Mouse (Mus musculus) forebrain, embryonic 13.5 days (tissue): ENCODE measurements at regions not wholly inside any gene's neighbourhood (a gene's known extent, or its start where the extent isn't known, plus 50 kb on each side); places are given as distances from the start of the nearest gene placed in this dataset.

Experiments used
- ATAC-seq: fragments of 200-750 bp; cut with Nextera tagmentation; 2 replicates; pipeline ENCODE4 v1.8.0; 2017
- H3K27ac ChIP-seq: fragments of 300-500 bp; sonication (generic); 2 replicates; pipeline ENCODE4 v1.5.1; 2015; ENCODE audit warnings: inconsistent platforms, mild to moderate bottlenecking, moderate library complexity
- H3K27me3 ChIP-seq: fragments of 300-500 bp; sonication (generic); 2 replicates; pipeline ENCODE4 v1.6.1; 2015; ENCODE audit warnings: mild to moderate bottlenecking, inconsistent platforms
- H3K36me3 ChIP-seq: fragments of 300-500 bp; sonication (generic); 2 replicates; pipeline ENCODE4 v1.6.1; 2015; ENCODE audit warnings: mild to moderate bottlenecking, inconsistent platforms; ENCODE audit not compliant: poor library complexity, severe bottlenecking
- H3K4me1 ChIP-seq: fragments of 300-500 bp; sonication (generic); 2 replicates; pipeline ENCODE4 v1.6.1; 2015; ENCODE audit warnings: inconsistent platforms
- H3K4me2 ChIP-seq: fragments of 300-500 bp; sonication (generic); 2 replicates; pipeline ENCODE4 v1.6.1; 2015; ENCODE audit warnings: inconsistent platforms, mild to moderate bottlenecking, moderate library complexity
- H3K4me3 ChIP-seq: fragments of 300-500 bp; sonication (generic); 2 replicates; pipeline ENCODE4 v1.5.1; 2015; ENCODE audit warnings: mild to moderate bottlenecking, inconsistent platforms
- H3K9ac ChIP-seq: fragments of 300-500 bp; sonication (generic); 2 replicates; pipeline ENCODE4 v1.6.1; 2015; ENCODE audit warnings: mild to moderate bottlenecking, inconsistent platforms
- H3K9me3 ChIP-seq: fragments of 300-500 bp; sonication (generic); replicated peaks from 2 replicates; pipeline ENCODE4 v1.6.1; 2016; ENCODE audit warnings: inconsistent platforms
- WGBS: fragments of 180-500 bp; shearing (Covaris S2); methylation state at CpG from one replicate; pipeline ENCODE4 v1.1.7; 2015; 5-methylcytosine and 5-hydroxymethylcytosine counted together

DNA sequence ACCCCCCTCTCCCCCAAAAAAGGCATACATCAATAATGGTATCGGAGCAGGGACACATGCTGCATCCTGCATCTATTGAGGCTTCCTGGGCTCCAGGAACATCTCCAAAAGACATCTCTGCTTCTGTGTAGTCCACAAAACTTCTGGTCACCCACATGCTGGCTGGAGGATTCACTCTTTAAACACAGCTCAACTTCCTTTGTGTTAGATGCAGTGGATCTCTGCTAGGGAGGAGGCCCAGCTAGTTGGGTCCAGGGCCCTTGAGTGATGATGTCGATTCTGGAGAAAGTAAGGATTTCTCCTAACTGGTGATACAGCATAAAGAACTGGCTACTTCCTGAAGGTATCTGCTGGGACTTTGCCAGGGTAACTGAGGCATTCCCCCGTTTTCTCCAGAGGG, 146.9 kb upstream of the Hs3st3a1 start:
- H3K9ac ChIP-seq = no peak overlapping the region
- H3K4me3 ChIP-seq = no peak overlapping the region
- H3K27me3 ChIP-seq = no peaks in the 10 kb centered on the region
- no peak for ATAC-seq
- no peak overlapping the region for H3K27ac ChIP-seq
- H3K36me3 ChIP-seq = no peaks in the 10 kb centered on the region
- 89% methylated on average over 3 of the region's 3 CpGs for WGBS
- H3K9me3 ChIP-seq = no peaks in the 10 kb centered on the region
- H3K4me2 ChIP-seq = no peak overlapping the region
- H3K4me1 ChIP-seq = no peaks in the 10 kb centered on the region

DNA sequence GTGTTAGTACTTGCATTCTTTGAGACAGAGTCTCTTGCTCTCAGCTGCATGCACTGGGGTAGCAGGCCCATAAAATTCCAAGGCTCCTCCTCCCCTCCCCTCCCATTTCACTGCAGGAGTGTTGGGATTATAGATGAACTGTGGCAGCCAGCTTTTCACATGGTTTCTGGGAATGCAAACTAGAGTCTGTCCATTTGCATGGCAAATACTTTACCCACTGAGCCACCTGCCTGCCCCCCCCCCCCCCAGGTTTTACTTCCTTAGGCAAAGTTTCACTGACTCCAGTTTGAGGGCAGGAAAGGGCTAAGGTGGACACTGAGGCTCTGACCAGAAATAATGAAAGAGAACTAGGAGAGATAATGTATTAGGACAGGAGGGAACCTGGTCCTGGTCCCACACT, 147.6 kb upstream of the Hs3st3a1 start:
- Histone ChIP-seq H3K27me3 (no peaks in the 10 kb centered on the region), H3K27ac (no peak overlapping the region), H3K9me3 (no peaks in the 10 kb centered on the region), H3K4me2 (no peak overlapping the region), H3K36me3 (no peaks in the 10 kb centered on the region), H3K4me1 (no peaks in the 10 kb centered on the region), H3K4me3 (no peak overlapping the region), H3K9ac (no peak overlapping the region)
- no peak for ATAC-seq

DNA sequence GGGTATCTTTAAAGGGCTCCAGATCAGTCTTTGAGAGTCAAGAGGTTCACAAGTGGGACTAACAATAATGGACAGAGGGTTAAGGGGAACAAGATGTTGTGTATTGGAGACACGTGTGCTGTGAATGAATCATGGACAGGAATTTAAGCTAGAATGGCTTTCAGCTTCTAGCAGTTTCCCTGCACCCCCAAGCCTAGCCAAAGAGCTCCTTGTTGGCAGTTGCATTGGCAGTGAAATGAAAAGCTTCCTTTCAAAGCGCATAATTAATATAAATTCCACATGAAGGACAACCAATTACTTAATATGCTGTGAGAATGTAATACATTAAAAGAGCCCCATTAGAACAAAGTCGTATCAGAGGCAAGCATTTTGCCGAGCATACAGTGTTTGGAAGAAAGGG, 153.4 kb upstream of the Hs3st3a1 start:
- no peak overlapping the region for H3K4me2 ChIP-seq
- WGBS = 34% methylated on average over 4 of the region's 4 CpGs
- no peak overlapping the region for H3K4me3 ChIP-seq
- no peak overlapping the region for H3K9ac ChIP-seq
- H3K27ac ChIP-seq = no peak overlapping the region
- no peaks in the 10 kb centered on the region for H3K36me3 ChIP-seq
- no peaks in the 10 kb centered on the region for H3K9me3 ChIP-seq
- no peak for ATAC-seq
- H3K4me1 ChIP-seq = peaks cover 11% of the 10 kb centered on the region
- no peaks in the 10 kb centered on the region; the same call in 1 of the 2 replicates for H3K27me3 ChIP-seq

DNA sequence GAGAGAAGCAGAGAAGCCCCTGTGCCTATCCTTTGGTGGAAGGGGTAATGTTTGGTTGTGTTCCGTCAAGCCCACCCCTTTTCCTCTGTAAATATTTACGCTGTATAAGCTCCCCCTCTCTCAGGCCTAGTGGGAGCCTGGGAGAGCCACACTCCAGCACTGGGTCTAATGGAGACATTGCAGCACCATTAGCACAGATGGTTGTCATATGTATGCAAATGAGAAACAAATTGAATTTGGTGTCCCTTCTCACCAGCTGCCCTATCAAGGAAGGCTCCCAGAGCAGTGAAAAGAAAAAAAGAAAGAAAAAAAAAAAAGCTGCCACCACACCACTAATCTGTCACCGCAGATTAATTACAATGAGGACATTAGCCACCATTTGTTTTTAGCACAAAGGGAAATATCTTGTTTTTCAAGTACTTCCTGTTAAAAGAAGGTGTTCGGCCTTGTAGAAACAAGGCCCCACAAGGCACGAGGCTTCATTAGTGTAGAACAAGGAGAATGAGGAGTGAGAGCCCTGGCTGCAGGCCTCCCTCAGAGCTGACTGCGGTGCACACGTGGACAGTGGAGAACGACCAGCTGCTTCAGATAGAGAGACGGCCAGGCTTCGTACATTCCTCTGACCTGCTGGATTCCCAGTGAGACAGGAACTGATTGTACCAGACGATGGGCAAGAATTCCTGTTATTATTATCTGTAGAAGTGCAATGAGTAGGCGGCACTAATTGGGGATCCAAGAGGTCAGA, 156.7 kb upstream of the Hs3st3a1 start:
- Histone ChIP-seq H3K27ac (peak overlapping the region; percentile 63; the same call in 1 of the 2 replicates), H3K27me3 (no peaks in the 10 kb centered on the region; the same call in 1 of the 2 replicates), H3K4me2 (no peak overlapping the region), H3K9me3 (no peaks in the 10 kb centered on the region), H3K4me1 (peaks cover 11% of the 10 kb centered on the region), H3K9ac (no peak overlapping the region), H3K36me3 (no peaks in the 10 kb centered on the region), H3K4me3 (no peak overlapping the region)
- ATAC-seq = peak; percentile 93
- WGBS = 28% methylated on average over 12 of the region's 12 CpGs

DNA sequence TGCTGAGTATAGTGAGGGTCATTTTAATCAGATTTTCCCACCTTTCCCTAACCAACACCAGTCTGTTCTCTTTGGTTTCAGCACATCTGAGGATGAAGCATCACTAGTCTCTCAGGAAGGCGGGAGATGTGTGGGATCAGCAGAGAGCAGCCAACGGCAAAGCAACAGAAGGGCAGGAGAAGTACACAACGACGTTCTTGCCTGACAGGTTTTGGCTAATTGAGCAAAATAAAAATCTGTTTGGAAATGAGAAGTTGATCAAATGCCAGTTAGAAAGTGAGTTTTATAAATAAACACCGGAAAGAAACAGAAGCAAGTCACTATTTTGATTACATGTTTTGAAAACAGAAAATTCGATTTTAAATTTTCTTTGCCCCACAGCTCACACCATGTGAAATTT, 161.4 kb upstream of the Hs3st3a1 start:
- Histone ChIP-seq H3K9me3 (no peaks in the 10 kb centered on the region), H3K27ac (no peak overlapping the region), H3K4me3 (no peak overlapping the region), H3K27me3 (no peaks in the 10 kb centered on the region; the same call in 1 of the 2 replicates), H3K4me1 (peaks cover 11% of the 10 kb centered on the region), H3K36me3 (no peaks in the 10 kb centered on the region), H3K9ac (no peak overlapping the region), H3K4me2 (no peak overlapping the region)
- ATAC-seq = no peak
- 82% methylated on average over 6 of the region's 6 CpGs for WGBS

DNA sequence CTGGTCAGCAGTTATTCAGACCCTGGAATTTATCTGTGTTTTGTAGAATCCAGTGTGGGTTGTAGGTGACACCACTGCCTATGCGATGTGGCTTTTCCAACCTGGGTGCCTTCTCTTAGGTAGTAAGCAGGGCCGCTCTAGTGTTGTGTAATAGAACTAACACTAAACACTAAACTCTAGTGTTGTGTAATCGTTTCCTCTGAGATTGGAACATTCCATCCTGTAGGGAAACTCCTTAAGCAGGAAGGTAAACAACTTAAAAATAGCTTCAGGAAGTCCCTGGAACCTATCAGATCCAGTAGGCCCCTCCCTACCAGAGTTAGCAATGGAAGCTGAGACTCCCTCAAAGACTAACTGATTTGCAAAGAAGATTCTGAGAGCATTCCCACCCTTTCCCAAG, 161.9 kb upstream of the Hs3st3a1 start:
- no peaks in the 10 kb centered on the region for H3K36me3 ChIP-seq

DNA sequence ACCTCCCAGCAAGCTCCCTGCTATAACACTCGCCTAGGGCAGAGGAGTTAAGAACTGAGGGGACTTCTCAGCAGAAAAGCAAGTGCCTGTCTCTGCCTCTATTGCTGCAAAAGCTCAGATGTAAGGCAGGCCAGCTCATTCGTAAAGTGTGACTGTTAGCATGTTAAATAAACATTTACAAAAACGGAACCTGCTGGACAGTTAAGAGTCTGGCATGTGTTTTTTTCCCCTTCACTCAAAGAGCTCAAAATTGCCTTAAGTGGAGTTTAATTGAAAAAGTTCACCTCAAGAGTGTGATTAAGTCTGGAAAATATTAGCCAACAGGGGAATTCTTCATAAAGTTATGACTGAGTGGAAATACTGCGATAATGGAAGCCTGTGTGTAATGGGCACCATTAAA, 167.0 kb upstream of the Hs3st3a1 start:
- H3K27ac ChIP-seq = no peak overlapping the region
- H3K4me2 ChIP-seq = no peak overlapping the region
- no peaks in the 10 kb centered on the region for H3K36me3 ChIP-seq
- H3K27me3 ChIP-seq = no peaks in the 10 kb centered on the region
- WGBS = 79% methylated on average over 4 of the region's 4 CpGs
- no peaks in the 10 kb centered on the region for H3K9me3 ChIP-seq
- no peak overlapping the region for H3K9ac ChIP-seq
- H3K4me1 ChIP-seq = no peaks in the 10 kb centered on the region
- H3K4me3 ChIP-seq = no peak overlapping the region
- no peak for ATAC-seq

More for the DNA sequence above, 161.9 kb upstream of the Hs3st3a1 start:
- WGBS = 86% methylated on average over 3 of the region's 3 CpGs
- no peak overlapping the region for H3K27ac ChIP-seq
- H3K9me3 ChIP-seq = no peaks in the 10 kb centered on the region
- H3K4me2 ChIP-seq = no peak overlapping the region
- ATAC-seq = no peak
- H3K9ac ChIP-seq = no peak overlapping the region
- H3K4me1 ChIP-seq = peaks cover 7% of the 10 kb centered on the region; the same call in 1 of the 2 replicates
- H3K27me3 ChIP-seq = no peaks in the 10 kb centered on the region; the same call in 1 of the 2 replicates
- H3K4me3 ChIP-seq = no peak overlapping the region

DNA sequence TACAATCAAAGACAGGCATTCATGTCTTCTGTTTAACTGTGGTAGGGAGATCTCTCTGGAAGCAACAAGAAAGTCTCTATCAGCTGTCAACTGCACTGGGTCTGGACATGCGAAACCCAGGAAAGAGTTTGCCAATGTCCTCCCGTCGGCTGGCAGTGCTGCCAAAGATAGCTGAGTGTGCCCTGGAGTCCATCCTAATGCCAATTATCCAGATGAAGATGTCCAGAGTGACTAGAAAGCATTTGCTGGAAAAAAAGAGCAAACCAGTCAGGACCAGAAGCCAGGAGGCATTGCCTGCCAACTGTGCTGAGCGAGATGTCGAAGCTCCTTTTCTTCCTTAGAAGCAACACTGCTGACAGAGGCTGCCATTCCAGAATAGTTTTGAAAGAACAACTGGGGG, 167.6 kb upstream of the Hs3st3a1 start:
- H3K4me2 ChIP-seq = no peak overlapping the region
- WGBS = 87% methylated on average over 5 of the region's 5 CpGs
- H3K4me1 ChIP-seq = no peaks in the 10 kb centered on the region
- ATAC-seq = no peak
- no peak overlapping the region for H3K27ac ChIP-seq
- H3K27me3 ChIP-seq = no peaks in the 10 kb centered on the region
- H3K4me3 ChIP-seq = no peak overlapping the region
- no peak overlapping the region for H3K9ac ChIP-seq
- H3K9me3 ChIP-seq = no peaks in the 10 kb centered on the region
- H3K36me3 ChIP-seq = no peaks in the 10 kb centered on the region

DNA sequence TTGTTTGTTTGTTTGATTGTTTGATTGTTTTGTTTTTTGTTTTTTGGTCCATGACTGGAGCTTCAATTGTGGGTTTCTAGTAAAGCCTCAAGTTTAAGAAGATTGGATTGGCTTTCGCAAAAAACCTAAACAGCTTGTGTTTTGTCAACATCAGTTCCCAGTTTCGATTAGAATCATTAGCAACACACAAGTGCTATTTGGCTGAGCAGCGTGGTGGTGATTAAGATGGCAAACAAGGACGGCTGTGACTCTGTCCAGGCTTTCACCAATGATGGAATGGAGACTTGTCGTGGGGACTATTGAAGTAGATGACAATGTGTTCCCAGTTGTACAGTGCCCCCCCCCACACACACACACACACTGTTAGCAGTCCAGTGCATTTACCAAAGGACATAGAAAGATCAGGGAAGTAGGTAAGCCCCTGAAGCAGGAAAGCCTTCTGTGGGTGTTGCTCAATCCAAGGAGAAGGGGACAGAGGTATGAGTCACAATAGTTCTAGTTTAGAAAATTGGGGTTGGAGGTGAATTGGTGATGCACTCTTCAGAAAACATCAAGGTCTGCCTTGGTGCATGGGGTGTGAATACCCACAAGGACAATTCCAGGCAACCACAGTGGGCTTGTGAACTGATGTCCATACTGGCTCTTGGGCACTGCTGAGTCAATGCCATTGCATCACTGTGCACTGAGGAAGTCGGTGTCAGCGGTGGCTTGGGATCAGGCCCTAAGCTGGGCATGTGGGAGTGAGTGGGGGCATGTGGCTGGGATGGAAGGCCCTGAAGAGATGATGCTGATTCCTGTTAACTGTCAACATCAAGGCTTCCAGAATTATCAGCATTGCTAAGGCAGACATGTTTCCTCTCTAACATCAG, 174.5 kb upstream of the Cox10 start:
- Histone ChIP-seq H3K27ac (no peak overlapping the region), H3K36me3 (no peaks in the 10 kb centered on the region), H3K4me1 (no peaks in the 10 kb centered on the region), H3K4me3 (no peak overlapping the region), H3K9ac (no peak overlapping the region), H3K27me3 (0 out of 2 replicates have a peak, but pooled peaks cover 2% of the 10 kb centered on the region), H3K9me3 (no peaks in the 10 kb centered on the region), H3K4me2 (no peak overlapping the region)
- 74% methylated on average over 7 of the region's 7 CpGs for WGBS
- no peak for ATAC-seq

DNA sequence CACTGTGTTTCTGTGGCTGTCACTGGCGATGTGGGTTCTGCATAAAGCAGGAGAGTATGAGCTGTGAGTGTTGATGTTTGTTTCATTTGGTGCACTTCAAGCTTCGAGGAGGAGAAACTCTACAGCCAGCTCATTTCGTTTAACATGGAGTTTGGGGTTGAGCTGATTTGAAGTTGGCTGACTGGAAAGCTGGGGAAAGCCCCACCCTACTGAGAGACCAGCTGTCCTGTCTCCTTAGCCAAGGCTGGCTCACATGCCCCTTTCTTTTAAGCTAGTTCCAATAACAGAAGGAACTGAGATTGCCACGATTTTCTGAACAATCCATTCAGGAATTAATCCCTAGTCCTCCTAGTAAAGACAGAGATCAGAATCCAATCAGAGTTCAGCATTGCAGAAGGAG, 157.6 kb upstream of the Cox10 start:
- H3K4me1 ChIP-seq = no peaks in the 10 kb centered on the region
- no peak overlapping the region for H3K9ac ChIP-seq
- no peak overlapping the region for H3K4me2 ChIP-seq
- no peak overlapping the region for H3K27ac ChIP-seq
- no peaks in the 10 kb centered on the region for H3K27me3 ChIP-seq
- no peaks in the 10 kb centered on the region for H3K9me3 ChIP-seq
- no peak overlapping the region for H3K4me3 ChIP-seq
- no peaks in the 10 kb centered on the region for H3K36me3 ChIP-seq
- WGBS = 73% methylated on average over 4 of the region's 4 CpGs
- no peak for ATAC-seq

DNA sequence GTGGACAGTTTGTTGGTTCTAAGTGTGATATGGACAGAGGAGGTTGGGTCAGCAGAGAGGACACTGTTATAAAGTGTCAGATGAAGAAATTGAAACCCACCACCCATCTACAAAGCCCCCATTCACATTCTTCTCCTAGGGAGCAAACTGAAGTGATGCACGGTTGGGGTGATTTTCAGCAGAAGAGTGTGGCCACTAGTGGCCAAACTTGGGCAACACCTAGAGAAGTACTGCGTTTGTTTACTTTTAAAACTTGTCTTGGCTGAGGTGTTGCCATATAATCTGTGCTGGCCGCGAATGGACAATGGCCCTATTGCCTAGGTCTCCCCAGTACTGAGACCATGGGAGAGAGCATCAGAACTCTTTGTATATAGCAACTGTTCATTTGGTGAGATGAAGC, 150.8 kb upstream of the Cox10 start:
- Histone ChIP-seq H3K4me1 (no peaks in the 10 kb centered on the region), H3K27ac (no peak overlapping the region), H3K27me3 (no peaks in the 10 kb centered on the region), H3K36me3 (no peaks in the 10 kb centered on the region), H3K4me2 (no peak overlapping the region), H3K9ac (no peak overlapping the region), H3K4me3 (no peak overlapping the region), H3K9me3 (no peaks in the 10 kb centered on the region)
- no peak for ATAC-seq
- 83% methylated on average over 4 of the region's 4 CpGs for WGBS

DNA sequence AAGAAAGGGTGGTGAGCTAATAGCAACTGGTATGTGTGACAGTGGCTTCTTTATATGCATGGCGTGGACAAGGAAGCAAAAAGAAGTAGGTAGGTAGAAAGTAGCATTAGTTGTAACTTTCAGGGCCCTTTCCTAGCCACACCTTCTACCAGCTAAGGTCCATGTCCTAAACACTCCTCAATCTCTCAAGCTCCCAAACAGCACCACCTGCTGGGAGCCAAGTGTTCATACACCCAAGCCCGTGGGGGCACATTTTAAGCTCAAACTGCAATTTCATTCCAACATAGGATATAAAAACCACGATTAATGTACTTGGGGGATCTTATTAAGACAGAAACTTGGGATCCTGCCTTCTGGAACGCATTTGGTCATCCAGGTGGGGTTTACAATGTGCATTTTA, 141.6 kb upstream of the Cox10 start:
- Histone ChIP-seq H3K9ac (no peak overlapping the region), H3K27me3 (no peaks in the 10 kb centered on the region), H3K4me2 (no peak overlapping the region), H3K4me3 (no peak overlapping the region), H3K4me1 (peaks cover 5% of the 10 kb centered on the region; the same call in 1 of the 2 replicates), H3K9me3 (no peaks in the 10 kb centered on the region), H3K27ac (no peak overlapping the region), H3K36me3 (no peaks in the 10 kb centered on the region)
- ATAC-seq = no peak
- 97% methylated on average over 4 of the region's 4 CpGs for WGBS
